Mouse (Mus musculus) cerebellum, adult 2 months (tissue): Measurements from ENCODE around the gene Maats1. TPM values are rescaled to one million over a fixed set of nuclear protein-coding genes. Genes with fewer than 3 reads are reported as not detected.

Experiments used
- DNase-seq, 2 experiments: peaks; one replicate each; pipeline ENCODE4 v3.0.0; 2021
- H3K27ac ChIP-seq: fragments of 200-500 bp; 2 replicates; pipeline ENCODE4 v1.5.1; 2012; ENCODE audit warnings: low read length, control low read depth, inconsistent platforms; ENCODE audit not compliant: insufficient read depth
- H3K27me3 ChIP-seq: fragments of 200-500 bp; 2 replicates; pipeline ENCODE4 v1.6.1; 2012; ENCODE audit warnings: inconsistent platforms, mild to moderate bottlenecking, low read length, moderate library complexity; ENCODE audit not compliant: control insufficient read depth, insufficient read depth
- H3K4me1 ChIP-seq: fragments of 200-500 bp; 2 replicates; pipeline ENCODE4 v1.6.1; 2011; ENCODE audit warnings: low read length; ENCODE audit not compliant: control insufficient read depth, insufficient read depth
- H3K4me3 ChIP-seq: fragments of 200-500 bp; replicated peaks from 2 replicates; pipeline ENCODE3; 2011; ENCODE audit warnings: mild to moderate bottlenecking, low read depth, low read length, control low read depth; ENCODE audit not compliant: insufficient read depth
- CTCF ChIP-seq: fragments of 200-500 bp; IDR thresholded peaks from 2 replicates; pipeline ENCODE4 v1.5.1; 2011; ENCODE audit warnings: low read depth, mild to moderate bottlenecking, control low read depth, low read length, moderate library complexity, borderline replicate concordance; ENCODE audit not compliant: insufficient read depth
- POLR2A ChIP-seq: fragments of 200-500 bp; IDR thresholded peaks from 2 replicates; pipeline ENCODE4 v1.6.1; 2011; ENCODE audit warnings: low read length, control low read depth, borderline replicate concordance; ENCODE audit not compliant: insufficient read depth
- WGBS: fragments of 180-500 bp; shearing (Covaris S2); methylation state at CpG from one replicate; pipeline ENCODE4 v1.1.7; 2018; 5-methylcytosine and 5-hydroxymethylcytosine counted together
- polyA plus RNA-seq: library from polyadenylated mRNA; depleted of rRNA; stranded (reverse); fragments of >200 nt; gene quantifications from 2 replicates; pipeline ENCODE4 v1.2.3, GENCODE M21; 2012

Gene Maats1
- polyA plus RNA-seq, 1 experiment, result 0.39 TPM

GRCm38 (mm10) chr16:38282559-38283160, 59.3 kb downstream of the Maats1 start:
- no peak overlapping the region for H3K27ac ChIP-seq
- DNase-seq, result no peak
- WGBS, result 82% methylated on average over 7 of the region's 7 CpGs
- H3K4me3 ChIP-seq, result no peak overlapping the region
- no peaks in the 10 kb centered on the region for H3K27me3 ChIP-seq
- H3K4me1 ChIP-seq, result no peaks in the 10 kb centered on the region
- TF ChIP-seq POLR2A (no peak), CTCF (no peak)

GRCm38 (mm10) chr16:38280951-38281350, 61.0 kb downstream of the Maats1 start:
- Histone ChIP-seq H3K4me3 (no peak overlapping the region), H3K27me3 (no peaks in the 10 kb centered on the region), H3K27ac (no peak overlapping the region), H3K4me1 (no peaks in the 10 kb centered on the region)
- WGBS, result 77% methylated on average over 7 of the region's 7 CpGs
- no peak for DNase-seq
- TF ChIP-seq CTCF (no peak), POLR2A (no peak)

GRCm38 (mm10) chr16:38279794-38280193, 62.1 kb downstream of the Maats1 start:
- TF ChIP-seq POLR2A (no peak), CTCF (no peak)
- H3K4me3 ChIP-seq, result no peak overlapping the region
- 88% methylated on average over 5 of the region's 5 CpGs for WGBS
- DNase-seq, result no peak
- no peaks in the 10 kb centered on the region for H3K4me1 ChIP-seq
- no peak overlapping the region for H3K27ac ChIP-seq
- H3K27me3 ChIP-seq, result no peaks in the 10 kb centered on the region

GRCm38 (mm10) chr16:38274737-38275136, 67.2 kb downstream of the Maats1 start:
- Histone ChIP-seq H3K4me1 (no peaks in the 10 kb centered on the region), H3K4me3 (no peak overlapping the region), H3K27me3 (no peaks in the 10 kb centered on the region), H3K27ac (no peak overlapping the region)
- DNase-seq, result no peak
- TF ChIP-seq CTCF (no peak), POLR2A (no peak)
- WGBS, result 71% methylated on average over 2 of the region's 2 CpGs

GRCm38 (mm10) chr16:38272483-38272882, 69.5 kb downstream of the Maats1 start:
- WGBS, result 46% methylated on average over 5 of the region's 5 CpGs
- Histone ChIP-seq H3K4me3 (no peak overlapping the region), H3K27ac (no peak overlapping the region), H3K4me1 (no peaks in the 10 kb centered on the region), H3K27me3 (no peaks in the 10 kb centered on the region)
- no peak for TF ChIP-seq POLR2A
- no peak for DNase-seq

GRCm38 (mm10) chr16:38271601-38272000, 70.3 kb downstream of the Maats1 start:
- WGBS, result 74% methylated on average over 3 of the region's 3 CpGs
- TF ChIP-seq POLR2A (no peak), CTCF (no peak)
- no peak overlapping the region for H3K4me3 ChIP-seq
- no peak overlapping the region for H3K27ac ChIP-seq
- no peaks in the 10 kb centered on the region for H3K4me1 ChIP-seq
- H3K27me3 ChIP-seq, result no peaks in the 10 kb centered on the region
- no peak for DNase-seq

- WGBS, result 92% methylated on average over 9 of the region's 9 CpGs
- no peaks in the 10 kb centered on the region for H3K27me3 ChIP-seq
- H3K4me3 ChIP-seq, result no peak overlapping the region
- no peak overlapping the region for H3K27ac ChIP-seq
- DNase-seq, result no peak
- no peaks in the 10 kb centered on the region for H3K4me1 ChIP-seq
- TF ChIP-seq POLR2A (no peak), CTCF (no peak)
Observed at GRCm38 (mm10) chr16:38255927-38256326, 86.0 kb downstream of the Maats1 start.

GRCm38 (mm10) chr16:38255107-38255506, 86.8 kb downstream of the Maats1 start:
- no peak overlapping the region for H3K4me3 ChIP-seq
- no peaks in the 10 kb centered on the region for H3K4me1 ChIP-seq
- no peak overlapping the region for H3K27ac ChIP-seq
- TF ChIP-seq POLR2A, result no peak
- TF ChIP-seq CTCF, result no peak
- WGBS, result 66% methylated on average over 4 of the region's 4 CpGs
- no peak for DNase-seq
- no peaks in the 10 kb centered on the region for H3K27me3 ChIP-seq

GRCm38 (mm10) chr16:38254001-38254400, 87.9 kb downstream of the Maats1 start:
- no peaks in the 10 kb centered on the region for H3K27me3 ChIP-seq
- WGBS, result 78% methylated on average over 14 of the region's 14 CpGs
- DNase-seq, result no peak
- no peaks in the 10 kb centered on the region for H3K4me1 ChIP-seq
- no peak overlapping the region for H3K27ac ChIP-seq
- no peak overlapping the region for H3K4me3 ChIP-seq
- TF ChIP-seq POLR2A (no peak), CTCF (no peak)
